In genomic region chr1:39535515-39536311, GRCm38 (mm10) we compare ENCODE assay signal across 8 mouse cellular contexts. TPM values are rescaled to one million over a fixed set of nuclear protein-coding genes. Genes with fewer than 3 reads are reported as not detected.
A peak's percentile ranks its signal among the peaks of the same experiment; 100 is the strongest.
DNase-seq lines count a peak whose midpoint lies in the region; ATAC-seq and TF ChIP-seq lines count a peak whose summit lies in the region.

No protein-coding gene starts in this region.

- peak; percentile 98 for DNase-seq in CD4-positive helper T cell, adult 2 months (ENCODE audit: low read depth, low spot score)
- DNase-seq in brain, embryonic 18.5 days (ENCODE audit: low read depth, low spot score): peak; percentile 94
- peak; percentile 98 for DNase-seq in kidney, postnatal 0 days (ENCODE audit: low spot score)
- peak; percentile 99 for DNase-seq in liver, embryonic 11.5 days (ENCODE audit: low spot score)
- DNase-seq in naive thymus-derived CD4-positive, alpha-beta T cell, adult 2 months (ENCODE audit: low read depth): peak; percentile 97

- peaks cover 6% of the 10 kb centered on the region for H3K9me3 ChIP-seq in heart, embryonic 12.5 days (replicated peaks)
- no peaks in the 10 kb centered on the region for H3K9me3 ChIP-seq in kidney, postnatal 0 days (replicated peaks; ENCODE audit: low read length)
- H3K9me3 ChIP-seq in liver, embryonic 11.5 days (ENCODE audit: control insufficient read depth, low read length): peaks cover 6% of the 10 kb centered on the region
- H3K9me3 ChIP-seq in stomach, embryonic 14.5 days (ENCODE audit: control insufficient read depth, low read depth, low read length): no peaks in the 10 kb centered on the region

- H3K9ac ChIP-seq in heart, embryonic 12.5 days: peak overlapping the region; percentile 90
- H3K9ac ChIP-seq in kidney, postnatal 0 days (ENCODE audit: low read depth, low read length): peak overlapping the region; percentile 95
- H3K9ac ChIP-seq in liver, embryonic 11.5 days (ENCODE audit: low read depth, low read length): peak overlapping the region; percentile 87
- H3K9ac ChIP-seq in stomach, embryonic 14.5 days (replicated peaks; ENCODE audit: low read depth, low read length): peak overlapping the region; percentile 89

- peak; percentile 34; the same call in 1 of the 2 replicates for TF ChIP-seq CTCF in kidney, postnatal 0 days (IDR thresholded peaks at IDR 0.05; ENCODE audit: low read depth)

- under 1% methylated on average over 96 of the region's 100 CpGs for WGBS in heart, embryonic 12.5 days
- under 1% methylated on average over 100 of the region's 100 CpGs for WGBS in kidney, postnatal 0 days
- WGBS in liver, embryonic 11.5 days: under 1% methylated on average over 97 of the region's 100 CpGs
- WGBS in stomach, embryonic 14.5 days: under 1% methylated on average over 94 of the region's 100 CpGs

- no peaks in the 10 kb centered on the region for H3K27me3 ChIP-seq in heart, embryonic 12.5 days (replicated peaks)
- H3K27me3 ChIP-seq in kidney, postnatal 0 days (ENCODE audit: insufficient read depth, low read length): no peaks in the 10 kb centered on the region
- H3K27me3 ChIP-seq in liver, embryonic 11.5 days (replicated peaks; ENCODE audit: control insufficient read depth, insufficient read depth, low read length): no peaks in the 10 kb centered on the region
- no peaks in the 10 kb centered on the region for H3K27me3 ChIP-seq in stomach, embryonic 14.5 days (ENCODE audit: control insufficient read depth, insufficient read depth, low read length)

- H3K4me1 ChIP-seq in heart, embryonic 12.5 days (replicated peaks): peaks cover 12% of the 10 kb centered on the region
- H3K4me1 ChIP-seq in kidney, postnatal 0 days (replicated peaks; ENCODE audit: insufficient read depth, low read length): peaks cover 5% of the 10 kb centered on the region; the same call in 1 of the 2 replicates
- H3K4me1 ChIP-seq in liver, embryonic 11.5 days (replicated peaks; ENCODE audit: control insufficient read depth, insufficient read depth, low read length): peaks cover 6% of the 10 kb centered on the region; the same call in 1 of the 2 replicates
- H3K4me1 ChIP-seq in stomach, embryonic 14.5 days (ENCODE audit: control insufficient read depth, insufficient read depth, low read length): peaks cover 12% of the 10 kb centered on the region; the same call in 1 of the 2 replicates

- peaks cover 32% of the 10 kb centered on the region for H3K36me3 ChIP-seq in heart, embryonic 12.5 days
- H3K36me3 ChIP-seq in kidney, postnatal 0 days (ENCODE audit: insufficient read depth, low read length): peaks cover 28% of the 10 kb centered on the region
- peaks cover 27% of the 10 kb centered on the region for H3K36me3 ChIP-seq in liver, embryonic 11.5 days (ENCODE audit: control insufficient read depth, insufficient read depth, low read length)
- H3K36me3 ChIP-seq in stomach, embryonic 14.5 days (ENCODE audit: control insufficient read depth, insufficient read depth, low read length): peaks cover 27% of the 10 kb centered on the region

- H3K4me3 ChIP-seq in heart, embryonic 12.5 days: peak overlapping the region; percentile 89
- H3K4me3 ChIP-seq in kidney, postnatal 0 days (replicated peaks; ENCODE audit: low read depth, low read length): peak overlapping the region; percentile 95
- H3K4me3 ChIP-seq in liver, embryonic 11.5 days (ENCODE audit: low read depth, low read length): peak overlapping the region; percentile 94
- peak overlapping the region; percentile 93 for H3K4me3 ChIP-seq in stomach, embryonic 14.5 days (ENCODE audit: low read depth, low read length)

- H3K27ac ChIP-seq in heart, embryonic 12.5 days (ENCODE audit: poor library complexity, severe bottlenecking): peak overlapping the region; percentile 88
- H3K27ac ChIP-seq in kidney, postnatal 0 days: peak overlapping the region; percentile 95
- peak overlapping the region; percentile 79 for H3K27ac ChIP-seq in liver, embryonic 11.5 days (ENCODE audit: low read depth, low read length)
- H3K27ac ChIP-seq in stomach, embryonic 14.5 days (ENCODE audit: low read length): peak overlapping the region; percentile 92

- ATAC-seq in erythroid progenitor cell, adult 5-6 weeks (replicated peaks; ENCODE audit: low FRiP score, poor library complexity, severe bottlenecking): peak; percentile 93
- peak; percentile 93 for ATAC-seq in heart, embryonic 12.5 days (ENCODE audit: insufficient number of reproducible peaks, low FRiP score)
- peak; percentile 92 for ATAC-seq in kidney, postnatal 0 days (replicated peaks; ENCODE audit: low FRiP score, low read depth)
- ATAC-seq in liver, embryonic 11.5 days (replicated peaks; ENCODE audit: low FRiP score): peak; percentile 89
- ATAC-seq in stomach, embryonic 14.5 days (ENCODE audit: insufficient number of reproducible peaks, insufficient read depth, low FRiP score, low read depth): peak; percentile 91

- H3K4me2 ChIP-seq in heart, embryonic 12.5 days: peak overlapping the region; percentile 95
- peak overlapping the region; percentile 88 for H3K4me2 ChIP-seq in kidney, postnatal 0 days (ENCODE audit: low read length)
- peak overlapping the region; percentile 88 for H3K4me2 ChIP-seq in liver, embryonic 11.5 days
- H3K4me2 ChIP-seq in stomach, embryonic 14.5 days (replicated peaks; ENCODE audit: low read depth, low read length): peak overlapping the region; percentile 85

RNA-seq across cellular contexts. Expression of gene Cnot11, which starts 0.9 kb away (rescaled TPM):
- 6.1 and 6.3 TPM in 2 replicates for total RNA-seq in erythroid progenitor cell, adult 5-6 weeks (2015; ENCODE audit: low replicate concordance)
- total RNA-seq in erythroid progenitor cell, adult 5-6 weeks (2017; ENCODE audit: low replicate concordance): 9.9 and 17.3 TPM in 2 replicates
- polyA plus RNA-seq in heart, embryonic 12.5 days (2016; fragmentation: Nextera tagmentation; extraction: Ambion mirVana): 22.9 and 23.7 TPM in 2 replicates
- 16.8 and 18.6 TPM in 2 replicates for polyA plus RNA-seq in kidney, postnatal 0 days (2015; fragmentation: Nextera tagmentation; extraction: Ambion mirVana)
- polyA plus RNA-seq in liver, embryonic 11.5 days (2014; fragmentation: Nextera tagmentation; extraction: Ambion mirVana): 24.3 and 26.3 TPM in 2 replicates
- 22.0 and 27.1 TPM in 2 replicates for polyA plus RNA-seq in stomach, embryonic 14.5 days (2014; fragmentation: Nextera tagmentation; extraction: Ambion mirVana)

RNA-seq across cellular contexts. Expression of gene Rnf149, which starts 41.5 kb away (rescaled TPM):
- 2.2 and 9.2 TPM in 2 replicates for total RNA-seq in erythroid progenitor cell, adult 5-6 weeks (2015; ENCODE audit: low replicate concordance)
- 10.1 and 11.0 TPM in 2 replicates for total RNA-seq in erythroid progenitor cell, adult 5-6 weeks (2017; ENCODE audit: low replicate concordance)
- 21.0 and 22.0 TPM in 2 replicates for polyA plus RNA-seq in heart, embryonic 12.5 days (2016; fragmentation: Nextera tagmentation; extraction: Ambion mirVana)
- 26.4 and 27.7 TPM in 2 replicates for polyA plus RNA-seq in kidney, postnatal 0 days (2015; fragmentation: Nextera tagmentation; extraction: Ambion mirVana)
- 27.5 and 29.6 TPM in 2 replicates for polyA plus RNA-seq in liver, embryonic 11.5 days (2014; fragmentation: Nextera tagmentation; extraction: Ambion mirVana)
- polyA plus RNA-seq in stomach, embryonic 14.5 days (2014; fragmentation: Nextera tagmentation; extraction: Ambion mirVana): 34.0 and 38.0 TPM in 2 replicates

RNA-seq across cellular contexts. Expression of gene Tbc1d8, which starts 57.2 kb away (rescaled TPM):
- 25.2 and 43.2 TPM in 2 replicates for total RNA-seq in erythroid progenitor cell, adult 5-6 weeks (2015; ENCODE audit: low replicate concordance)
- total RNA-seq in erythroid progenitor cell, adult 5-6 weeks (2017; ENCODE audit: low replicate concordance): 3.3 and 6.9 TPM in 2 replicates
- polyA plus RNA-seq in heart, embryonic 12.5 days (2016; fragmentation: Nextera tagmentation; extraction: Ambion mirVana): 14.1 and 15.5 TPM in 2 replicates
- polyA plus RNA-seq in kidney, postnatal 0 days (2015; fragmentation: Nextera tagmentation; extraction: Ambion mirVana): 7.3 and 7.6 TPM in 2 replicates
- 6.7 and 9.3 TPM in 2 replicates for polyA plus RNA-seq in liver, embryonic 11.5 days (2014; fragmentation: Nextera tagmentation; extraction: Ambion mirVana)
- 11.7 and 12.4 TPM in 2 replicates for polyA plus RNA-seq in stomach, embryonic 14.5 days (2014; fragmentation: Nextera tagmentation; extraction: Ambion mirVana)

Comparison
In these comparisons a context has a peak if more than half of its experiments do, and no peak if none do; other contexts are left out.
1. Peak in every context shown above with its lines: DNase-seq, ATAC-seq, H3K4me3 ChIP-seq and H3K27ac ChIP-seq.